Mouse (Mus musculus) brain, embryonic 14.5 days (tissue): ENCODE data around the gene Fcgr4. TPM values are rescaled to one million over a fixed set of nuclear protein-coding genes. Genes with fewer than 3 reads are reported as not detected.
"Not testable (repeated sequence)": the region's sequence is repeated elsewhere in the genome, so short reads cannot be mapped to it uniquely, and the experiment has no call there.

Source experiments
- DNase-seq: peaks from one replicate; pipeline ENCODE4 v3.0.0-alpha.2; 2011; ENCODE audit warnings: low read depth
- CTCF ChIP-seq: fragments of 200-500 bp; IDR thresholded peaks from 2 replicates; pipeline ENCODE4 v1.5.1; 2012; ENCODE audit warnings: inconsistent platforms, mild to moderate bottlenecking, moderate library complexity, borderline replicate concordance; ENCODE audit not compliant: insufficient read depth, insufficient read length; ENCODE audit errors: extremely low read depth
- POLR2A ChIP-seq: fragments of 200-500 bp; IDR thresholded peaks from 2 replicates; pipeline ENCODE4 v1.6.1; 2012; ENCODE audit warnings: mild to moderate bottlenecking, inconsistent platforms, borderline replicate concordance; ENCODE audit not compliant: poor library complexity, insufficient read depth, insufficient read length, severe bottlenecking; ENCODE audit errors: extremely low read depth
- polyA plus RNA-seq: library from polyadenylated mRNA; depleted of rRNA; stranded (reverse); fragments of >200 nt; gene quantifications from 2 replicates; pipeline ENCODE4 v1.2.3, GENCODE M21; 2012

The Fcgr4 gene
- polyA plus RNA-seq, 1 experiment, result 0.34 TPM

DNA sequence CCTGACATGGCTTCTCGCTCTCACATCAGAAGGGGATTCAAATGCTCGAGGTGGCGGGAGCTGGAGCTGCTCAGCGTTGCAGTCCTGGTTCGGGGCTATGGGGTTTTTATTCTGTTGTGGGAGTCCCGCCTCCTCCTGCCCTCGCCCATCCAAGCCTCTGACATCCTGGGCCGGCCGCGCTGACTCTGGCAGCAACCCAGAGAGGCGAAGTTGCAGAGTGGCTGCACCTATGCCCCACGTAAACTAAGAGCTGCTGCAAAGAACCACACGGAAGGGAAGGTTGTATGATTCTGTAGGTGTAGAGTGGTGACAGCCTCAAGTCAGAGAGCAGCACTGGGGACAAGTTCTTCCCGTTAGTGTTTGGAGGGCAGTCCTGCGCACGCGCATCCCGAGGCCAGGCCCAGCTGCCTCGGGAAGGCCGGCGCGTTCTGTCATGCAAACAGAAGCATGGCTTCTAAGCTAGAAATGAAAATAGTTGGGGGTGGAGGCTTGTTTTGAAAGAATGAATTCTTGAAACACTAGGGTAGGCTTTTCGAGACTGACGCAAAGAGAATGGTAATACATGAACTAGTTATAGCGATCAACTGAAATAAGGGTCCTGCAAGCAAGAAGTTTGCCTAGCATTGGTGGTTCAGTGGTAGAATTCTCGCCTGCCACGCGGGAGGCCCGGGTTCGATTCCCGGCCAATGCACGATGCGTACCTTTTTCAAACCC, 25.8 kb downstream of the Fcgr4 start:
- TF ChIP-seq CTCF (no peak), POLR2A (no peak)
- peak; percentile 95 for DNase-seq

DNA sequence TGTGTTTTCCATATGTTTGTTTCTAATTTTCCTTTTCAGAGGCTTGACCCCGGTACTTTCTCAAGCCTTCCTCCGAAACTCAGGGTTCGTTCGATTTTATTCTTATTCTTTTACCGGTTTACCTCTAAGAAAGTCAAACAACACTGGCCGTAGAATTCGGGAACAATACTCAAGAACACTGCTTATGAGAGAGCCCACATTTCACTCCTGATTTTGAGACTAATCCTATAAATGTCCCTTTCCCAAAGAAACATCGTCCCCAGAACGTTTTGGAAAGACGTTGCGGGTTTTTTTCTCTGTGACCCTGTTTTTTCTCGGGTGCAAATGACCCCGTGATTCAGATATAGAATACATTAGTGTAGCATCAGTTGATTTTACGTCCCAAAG, 26.4 kb downstream of the Fcgr4 start:
- TF ChIP-seq POLR2A (no peak), CTCF (no peak)
- DNase-seq, result no peak

DNA sequence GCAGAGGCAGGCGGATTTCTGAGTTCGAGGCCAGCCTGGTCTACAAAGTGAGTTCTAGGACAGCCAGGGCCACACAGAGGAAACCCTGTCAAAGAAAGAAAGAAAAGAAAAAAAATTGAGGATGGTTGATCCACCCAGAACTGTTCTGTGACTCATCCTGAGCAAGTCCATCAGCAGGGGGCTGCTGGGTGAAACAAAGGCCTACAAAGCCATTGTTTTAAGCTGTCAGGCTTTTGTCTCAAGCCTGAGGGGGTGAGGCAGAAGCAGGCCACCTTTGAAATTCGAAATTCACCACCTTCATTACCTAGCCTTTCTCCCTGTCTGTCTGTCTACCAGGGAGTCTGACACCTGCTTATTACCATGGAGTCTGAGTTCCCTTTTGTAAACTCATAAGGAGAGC, 27.8 kb downstream of the Fcgr4 start:
- TF ChIP-seq POLR2A (no peak), CTCF (no peak)
- DNase-seq, result no peak

DNA sequence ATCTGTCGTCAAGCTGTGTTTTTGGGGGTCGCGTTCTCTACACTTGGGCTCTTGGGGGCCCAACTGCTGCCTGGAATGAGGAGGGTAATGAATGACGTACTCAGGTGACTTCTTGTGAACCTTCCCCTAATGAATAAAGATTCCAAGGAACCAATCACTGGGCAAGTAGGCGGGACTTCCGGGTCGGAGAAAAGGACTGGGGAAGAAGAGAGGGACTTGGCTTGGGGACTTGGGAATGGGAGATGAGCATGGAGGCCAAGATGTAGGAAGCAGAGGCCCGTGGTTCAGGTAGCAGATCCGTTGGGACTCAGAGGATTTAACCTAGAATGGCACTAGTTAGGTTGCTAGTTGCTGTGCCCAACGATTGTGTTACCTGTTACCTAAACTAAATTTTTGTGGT, 30.5 kb downstream of the Fcgr4 start:
- DNase-seq, result peak; percentile 37
- no peak for TF ChIP-seq POLR2A
- no peak for TF ChIP-seq CTCF

DNA sequence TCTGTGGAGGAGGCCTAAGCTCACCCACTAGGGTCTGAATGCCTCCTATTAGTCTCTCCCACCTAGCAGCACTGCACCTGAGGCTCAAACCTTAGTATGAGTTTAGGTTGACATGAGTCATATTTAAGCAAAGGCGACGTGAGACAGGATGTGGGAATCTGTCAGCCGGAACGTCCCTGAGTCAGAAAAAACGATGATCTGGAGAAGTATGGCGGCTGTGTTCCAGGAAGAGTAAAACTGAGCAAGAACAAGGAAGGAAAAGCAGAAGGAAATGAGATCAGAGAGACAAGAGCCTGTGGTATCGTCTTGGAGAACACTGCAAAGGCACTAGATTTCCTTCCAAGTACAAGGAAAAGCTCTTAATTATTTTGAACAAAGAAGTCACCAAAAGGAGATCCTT, 32.1 kb downstream of the Fcgr4 start:
- TF ChIP-seq POLR2A (no peak), CTCF (no peak)
- no peak for DNase-seq

DNA sequence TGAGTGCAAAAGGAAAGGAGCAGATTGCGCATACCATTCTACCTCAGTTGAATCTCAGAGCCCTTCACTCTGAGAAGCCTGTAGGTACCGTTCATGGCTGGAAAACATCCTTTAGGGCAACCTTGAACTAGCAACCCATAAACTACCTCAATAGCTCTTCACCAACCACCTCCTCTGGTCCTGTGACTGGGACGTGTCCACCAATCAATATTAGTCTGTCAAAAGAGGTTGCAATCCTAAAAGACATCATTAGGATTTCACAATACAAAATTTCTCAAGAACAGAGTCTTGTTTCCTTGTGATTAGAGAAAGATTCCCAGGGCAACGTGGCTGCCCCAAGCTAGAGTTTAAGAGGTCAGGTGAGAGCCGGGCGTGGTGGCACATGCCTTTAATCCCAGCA, 34.6 kb downstream of the Fcgr4 start:
- no peak for DNase-seq
- no peak for TF ChIP-seq POLR2A
- no peak for TF ChIP-seq CTCF

DNA sequence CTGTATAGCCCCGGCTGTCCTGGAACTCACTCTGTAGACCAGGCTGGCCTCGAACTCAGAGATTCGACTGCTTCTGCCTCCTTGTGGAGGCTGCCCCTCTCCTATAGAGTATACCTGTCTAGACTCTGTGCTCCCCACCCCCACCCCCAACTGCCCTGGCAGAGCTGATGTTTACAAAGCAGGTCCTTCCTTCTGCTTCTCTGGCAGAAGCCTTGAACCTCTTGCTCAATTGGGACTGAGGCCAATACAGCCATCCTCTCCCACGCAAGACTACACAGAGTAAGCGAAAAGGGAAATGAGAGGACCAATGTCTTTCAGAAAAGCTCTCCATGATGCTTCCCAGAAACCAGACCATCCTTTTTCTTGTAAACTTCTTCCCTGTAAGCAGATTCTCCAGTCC, 38.5 kb downstream of the Fcgr4 start:
- DNase-seq, result no peak
- no peak for TF ChIP-seq POLR2A
- no peak for TF ChIP-seq CTCF

DNA sequence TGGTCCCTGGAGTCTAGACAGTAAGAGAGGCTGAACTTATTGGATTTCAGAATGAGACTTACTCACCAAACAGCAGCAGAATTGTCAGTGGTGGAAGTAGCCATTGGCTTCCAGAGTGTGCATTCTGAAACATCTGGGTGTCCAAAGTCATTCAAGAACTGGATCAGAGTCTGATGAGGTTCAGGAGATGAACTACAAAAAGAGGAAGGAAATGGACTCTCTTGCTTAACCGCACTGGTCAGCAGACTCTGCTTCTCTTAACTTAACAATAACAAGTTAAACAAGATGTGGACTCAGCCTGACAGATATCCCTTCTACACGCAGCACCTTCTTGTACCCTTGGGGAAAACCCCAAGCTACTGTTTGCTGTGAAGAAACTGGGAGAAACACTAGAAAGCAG, 40.5 kb downstream of the Fcgr4 start:
- no peak for DNase-seq
- TF ChIP-seq CTCF (no peak), POLR2A (no peak)

DNA sequence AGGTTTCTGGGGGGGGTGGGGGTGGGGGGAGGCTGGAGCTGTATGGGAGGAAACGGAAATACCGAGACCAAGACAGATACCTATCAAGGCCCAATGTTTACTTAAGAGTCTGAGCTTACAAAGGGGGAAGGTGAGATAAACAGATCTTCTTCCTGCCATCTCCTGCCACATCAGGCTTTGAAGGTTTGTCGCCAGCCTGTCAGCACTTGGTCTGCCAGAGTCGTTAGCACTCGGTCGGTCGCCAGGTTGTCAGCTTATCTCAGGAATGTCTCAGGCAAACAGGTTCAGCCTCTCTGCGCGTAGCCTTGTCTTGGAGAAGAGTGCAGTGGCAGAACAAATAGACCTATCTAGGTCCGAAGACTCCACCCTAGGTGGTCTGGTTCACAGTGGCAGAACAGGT, 41.7 kb downstream of the Fcgr4 start:
- no peak for DNase-seq
- TF ChIP-seq CTCF, result no peak

DNA sequence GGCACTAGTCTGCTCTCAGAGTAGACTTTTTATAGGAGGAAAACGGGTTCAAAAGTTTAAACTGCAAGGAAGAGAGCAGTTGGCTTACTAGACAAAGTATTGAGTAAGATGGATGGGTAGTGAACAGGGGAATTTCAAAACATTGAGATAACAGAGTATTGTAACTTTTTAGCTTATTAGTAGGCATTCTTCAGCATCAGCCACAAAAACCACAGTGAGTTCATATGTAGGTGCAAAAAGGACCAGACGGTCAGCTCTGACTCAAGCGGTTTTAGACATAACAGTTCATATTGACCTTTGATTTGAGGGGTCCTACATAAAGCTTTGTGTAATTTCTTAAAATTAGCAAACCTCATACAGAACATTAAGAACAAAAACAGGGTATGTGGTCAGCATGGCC, 42.8 kb downstream of the Fcgr4 start:
- DNase-seq, result no peak
- TF ChIP-seq POLR2A (no peak), CTCF (no peak)

DNA sequence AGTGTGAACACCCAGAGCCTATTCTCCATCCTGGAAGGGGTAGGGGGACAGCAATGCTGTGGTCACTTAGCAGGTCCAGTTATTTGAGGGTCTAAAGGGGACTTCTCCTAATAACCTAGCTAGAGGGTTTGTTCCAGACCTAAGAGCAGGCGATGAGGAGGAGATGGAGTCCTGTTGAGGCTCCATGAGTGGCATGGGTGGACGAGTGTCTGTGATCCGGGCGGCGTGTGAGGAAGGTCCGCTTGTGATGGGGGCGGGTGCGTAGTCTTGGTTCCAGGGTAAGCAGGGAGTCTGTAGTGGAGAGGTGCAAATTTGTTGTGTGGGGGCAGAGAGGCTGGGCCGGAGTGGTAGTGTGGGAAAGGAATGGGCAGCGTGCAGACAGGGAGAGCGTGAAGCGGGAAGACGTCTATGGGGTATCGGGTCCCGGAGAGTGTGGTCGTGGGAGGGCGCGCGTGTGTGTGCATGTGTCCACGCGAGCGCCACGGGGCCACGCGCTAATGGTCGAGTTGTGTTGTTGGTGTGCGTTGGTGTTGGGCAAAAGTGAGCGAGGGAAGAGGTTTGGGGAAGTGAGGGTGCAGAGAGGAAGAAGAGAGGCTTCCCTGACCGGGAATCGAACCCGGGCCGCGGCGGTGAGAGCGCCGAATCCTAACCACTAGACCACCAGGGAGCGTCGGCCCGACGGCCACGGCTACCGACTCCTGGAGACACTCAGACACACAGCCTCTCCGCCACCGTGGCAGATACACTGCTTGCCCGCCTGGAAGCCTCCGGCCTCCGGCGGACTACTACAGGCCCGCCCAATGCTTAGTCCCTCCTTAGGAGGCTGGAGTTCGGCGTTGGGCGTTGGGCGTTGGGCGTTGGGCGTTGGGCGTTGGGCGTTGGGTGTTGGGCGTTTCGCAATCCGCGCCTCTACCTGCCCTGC, 45.1 kb downstream of the Fcgr4 start:
- not testable (repeated sequence) for DNase-seq

DNA sequence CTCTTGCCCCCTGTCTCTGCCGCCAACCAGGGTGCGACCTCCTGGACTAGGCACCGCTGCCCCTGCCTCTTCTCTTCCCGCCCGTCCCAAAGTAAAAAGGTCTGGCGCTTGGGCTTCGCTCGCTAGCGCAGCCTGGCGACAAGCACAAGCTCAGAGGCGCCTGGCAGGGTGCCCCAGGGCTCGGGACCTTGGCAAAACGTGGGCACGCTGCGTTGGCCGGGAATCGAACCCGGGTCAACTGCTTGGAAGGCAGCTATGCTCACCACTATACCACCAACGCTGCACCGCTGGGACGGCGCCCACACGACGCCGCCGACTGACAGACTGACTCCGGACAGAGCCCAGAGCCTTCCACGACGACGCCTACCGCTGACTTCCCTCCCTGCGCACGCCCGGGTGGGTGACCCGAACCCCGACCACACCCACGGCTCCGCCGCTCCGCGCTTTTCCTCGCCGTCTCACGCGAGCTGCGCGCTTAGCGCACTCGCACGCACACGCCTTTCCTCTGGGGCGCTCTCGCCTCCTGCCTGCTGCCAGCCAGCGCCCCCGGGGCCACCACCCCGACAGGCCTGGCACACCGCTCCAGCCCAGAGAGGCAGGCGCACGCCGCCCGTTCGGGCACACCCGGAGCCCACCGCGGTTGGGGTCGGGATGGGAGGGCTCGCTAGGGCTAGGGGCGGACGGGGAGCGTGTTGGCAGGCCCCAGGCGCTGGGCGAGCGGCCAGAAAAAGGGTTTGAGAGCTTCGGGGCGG, 45.9 kb downstream of the Fcgr4 start, which contains the start of gene Fcgr3:
Gene Fcgr3, minus strand, starts transcription at position 445 of the 752 bp plus-strand sequence.
- peak; percentile 78 for DNase-seq
- TF ChIP-seq CTCF, result peak; percentile 29; the same call in 1 of the 2 replicates

DNA sequence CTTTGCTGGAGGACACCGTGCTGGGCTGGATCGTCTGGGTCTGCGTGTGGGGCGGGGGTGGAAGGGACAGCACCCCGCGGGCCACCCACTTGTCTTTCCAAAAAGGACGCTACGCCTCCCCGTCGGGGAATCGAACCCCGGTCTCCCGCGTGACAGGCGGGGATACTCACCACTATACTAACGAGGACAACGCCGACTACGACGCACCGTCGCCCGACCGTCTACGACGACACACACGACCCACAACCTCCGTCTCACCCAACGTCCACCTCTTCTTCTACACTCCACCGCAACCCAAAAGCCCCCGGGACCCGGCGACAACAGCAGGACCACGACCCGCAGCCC, 46.5 kb downstream of the Fcgr4 start:
- not testable (repeated sequence) for DNase-seq

DNA sequence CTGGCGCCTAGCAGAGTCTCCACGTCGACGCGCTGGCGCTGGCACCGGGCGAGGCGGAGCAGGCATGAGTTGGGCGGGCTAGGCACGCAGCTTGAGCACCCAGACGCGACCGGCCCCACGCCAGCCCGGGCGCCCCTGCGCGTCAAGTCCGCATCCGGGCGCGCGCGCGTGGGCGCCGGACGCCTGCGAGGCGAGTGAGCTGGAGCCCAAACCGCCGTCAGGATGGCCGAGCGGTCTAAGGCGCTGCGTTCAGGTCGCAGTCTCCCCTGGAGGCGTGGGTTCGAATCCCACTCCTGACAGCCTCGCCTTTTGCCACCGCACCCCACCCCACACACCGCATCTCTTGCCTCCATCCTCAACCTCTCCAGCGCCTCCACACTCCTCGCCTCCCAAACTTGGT, 47.0 kb downstream of the Fcgr4 start:
- not testable (repeated sequence) for DNase-seq

DNA sequence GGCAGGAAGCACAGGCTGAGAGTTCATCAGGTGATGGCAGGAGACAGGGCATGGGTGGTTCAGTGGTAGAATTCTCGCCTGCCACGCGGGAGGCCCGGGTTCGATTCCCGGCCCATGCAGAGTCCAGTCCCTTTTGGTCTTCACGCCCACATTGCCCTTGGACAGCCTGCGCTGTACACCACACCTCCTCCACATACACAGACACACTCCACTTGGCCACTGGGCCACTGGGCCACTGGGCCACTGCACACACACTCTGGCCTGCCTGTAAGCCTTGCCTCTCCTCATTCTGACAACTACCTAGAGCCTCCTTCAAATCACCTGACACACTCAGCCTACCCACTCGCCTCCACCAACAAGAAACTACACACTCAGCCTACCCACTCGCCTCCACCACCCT, 47.9 kb downstream of the Fcgr4 start:
- not testable (repeated sequence) for DNase-seq

DNA sequence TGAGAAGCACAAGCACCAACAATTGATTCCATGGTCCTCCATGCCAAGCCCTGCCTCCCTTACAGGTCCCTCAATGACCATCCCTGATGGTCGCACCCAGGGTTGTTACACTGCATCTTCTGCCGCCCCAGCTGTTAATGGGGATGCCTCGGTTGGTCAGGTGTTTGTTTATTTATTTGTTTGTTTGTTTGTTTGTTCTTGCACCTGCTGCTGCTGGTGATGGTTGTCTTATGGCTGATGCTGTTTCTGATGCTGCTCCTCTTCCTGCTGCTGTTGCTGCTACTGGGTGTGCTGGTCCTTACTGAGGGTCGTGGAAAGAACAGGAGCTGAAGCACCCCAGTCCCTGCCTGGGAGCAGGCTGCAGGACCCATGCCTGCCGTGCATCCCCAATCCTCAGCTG, 49.2 kb downstream of the Fcgr4 start:
- DNase-seq, result not testable (repeated sequence)

DNA sequence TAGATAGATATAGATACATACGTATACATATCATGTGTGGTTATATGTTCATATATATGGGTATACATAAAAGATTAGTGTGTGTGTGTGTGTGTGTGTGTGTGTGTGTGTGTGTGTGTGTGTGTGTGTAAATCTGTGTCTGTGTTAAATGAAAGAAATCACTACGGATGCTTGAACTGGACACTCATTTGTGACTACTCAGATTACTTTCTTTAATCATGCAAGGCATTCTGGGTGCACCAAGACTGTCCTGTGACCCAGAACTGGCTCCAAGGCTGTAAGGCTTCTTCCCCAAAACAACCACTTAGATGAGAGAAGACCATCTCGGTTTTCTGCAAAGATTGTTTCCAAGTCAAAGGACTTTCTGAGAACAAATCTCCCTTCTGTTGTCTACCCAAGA, 50.8 kb downstream of the Fcgr4 start:
- DNase-seq, result not testable (repeated sequence)

DNA sequence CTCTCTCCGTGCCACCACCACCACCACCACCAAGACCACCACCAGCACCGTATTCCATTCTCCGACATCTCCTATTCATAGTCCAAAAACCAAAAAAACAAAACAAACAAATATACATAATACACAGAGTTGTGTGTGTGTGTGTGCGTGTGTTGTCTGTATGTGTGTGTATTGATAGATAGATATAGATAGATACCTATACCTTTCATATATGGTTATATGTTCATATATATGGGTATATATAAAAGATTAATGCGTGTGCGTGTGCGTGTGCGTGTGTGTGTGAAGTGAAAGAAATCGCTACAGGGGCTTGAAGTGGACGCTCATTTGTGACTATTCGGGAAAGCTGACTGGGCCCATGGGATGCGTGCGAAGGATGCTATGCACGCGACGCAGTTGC, 52.2 kb downstream of the Fcgr4 start:
- DNase-seq, result not testable (repeated sequence)

DNA sequence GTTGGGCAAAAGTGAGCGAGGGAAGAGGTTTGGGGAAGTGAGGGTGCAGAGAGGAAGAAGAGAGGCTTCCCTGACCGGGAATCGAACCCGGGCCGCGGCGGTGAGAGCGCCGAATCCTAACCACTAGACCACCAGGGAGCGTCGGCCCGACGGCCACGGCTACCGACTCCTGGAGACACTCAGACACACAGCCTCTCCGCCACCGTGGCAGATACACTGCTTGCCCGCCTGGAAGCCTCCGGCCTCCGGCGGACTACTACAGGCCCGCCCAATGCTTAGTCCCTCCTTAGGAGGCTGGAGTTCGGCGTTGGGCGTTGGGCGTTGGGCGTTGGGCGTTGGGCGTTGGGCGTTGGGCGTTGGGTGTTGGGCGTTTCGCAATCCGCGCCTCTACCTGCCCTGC, 53.0 kb downstream of the Fcgr4 start:
- DNase-seq, result not testable (repeated sequence)
